Mouse (Mus musculus) ES-Bruce4 (cell line): ENCODE measurements around the gene C2cd2.

Source experiments
- CTCF ChIP-seq: IDR thresholded peaks from one replicate; pipeline ENCODE4 v1.8.1; 2011; ENCODE audit warnings: low read depth, low read length
- POLR2A ChIP-seq: IDR thresholded peaks from one replicate; pipeline ENCODE4 v1.8.1; 2011; ENCODE audit warnings: low read length; ENCODE audit not compliant: insufficient read depth

GRCm38 (mm10) chr16:97927331-97927938 lies 35.0 kb downstream of the C2cd2 start:
- no peak for TF ChIP-seq CTCF
- no peak for TF ChIP-seq POLR2A
